Mouse (Mus musculus) urinary bladder, adult 18-20 months (tissue): ENCODE measurements at regions not wholly inside any gene's neighbourhood (a gene's known extent, or its start where the extent isn't known, plus 50 kb on each side); places are given as distances from the start of the nearest gene placed in this dataset.
"Not testable (repeated sequence)": the region's sequence is repeated elsewhere in the genome, so short reads cannot be mapped to it uniquely, and the experiment has no call there.

Experiments
- DNase-seq, 2 experiments: peaks; one replicate each; pipeline ENCODE4 v3.0.0; 2022; ENCODE audit warnings: low spot score in 2 of 2, mixed read lengths in 2 of 2

GRCm38 (mm10) chr14:53331153-53331552 lies 835.6 kb upstream of the Olfr1507 start:
- DNase-seq: not testable (repeated sequence)

DNA sequence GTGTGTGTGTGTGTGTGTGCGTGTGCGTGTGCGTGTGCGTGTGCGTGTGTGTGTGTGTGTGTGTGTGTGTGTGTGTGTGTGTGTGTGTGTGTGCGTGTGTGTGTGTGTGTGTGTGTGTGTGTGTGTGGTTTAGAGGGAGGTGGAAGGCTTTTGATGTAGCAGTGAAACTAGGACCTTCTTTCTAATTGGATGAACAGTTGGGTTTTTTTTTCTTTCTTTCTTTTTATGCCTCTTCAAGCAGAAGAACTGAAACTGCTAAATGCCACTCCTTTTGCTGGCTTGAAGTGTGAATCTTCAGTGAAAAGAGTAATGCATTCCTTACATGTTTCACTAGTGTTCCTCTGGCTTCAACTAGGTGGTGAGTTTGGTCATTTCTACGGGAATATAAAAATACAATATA lies 828.8 kb upstream of the Olfr1507 start:
- not testable (repeated sequence) for DNase-seq

GRCm38 (mm10) chr14:53318512-53319309 lies 823.2 kb upstream of the Olfr1507 start:
- not testable (repeated sequence) for DNase-seq

- DNase-seq: not testable (repeated sequence)
These were observed 816.9 kb upstream of the Olfr1507 start for GRCm38 (mm10) chr14:53312490-53312889.

DNA sequence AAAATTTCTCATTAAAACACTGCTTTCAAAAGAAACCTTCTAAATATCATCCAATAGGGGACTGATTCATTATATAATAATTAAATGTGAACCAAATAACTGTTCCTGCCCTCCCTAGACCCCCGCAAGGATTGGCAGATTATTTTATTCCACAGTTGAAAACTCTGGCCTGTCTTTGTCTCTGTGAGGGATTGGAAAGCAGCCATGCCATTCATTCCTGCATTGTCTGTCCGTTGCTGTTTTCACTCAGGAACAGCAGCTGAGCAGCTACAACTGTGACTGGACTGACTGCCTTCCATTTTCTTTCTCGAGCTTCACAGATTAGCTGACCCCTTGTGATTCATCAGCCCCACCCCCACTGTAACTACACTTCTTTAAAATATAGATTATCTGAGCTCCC lies 807.6 kb upstream of the Olfr1507 start:
- not testable (repeated sequence) for DNase-seq

GRCm38 (mm10) chr14:53302491-53302829 lies 806.9 kb upstream of the Olfr1507 start:
- DNase-seq: not testable (repeated sequence)

GRCm38 (mm10) chr14:53301722-53302490 lies 806.4 kb upstream of the Olfr1507 start:
- DNase-seq: not testable (repeated sequence)

DNA sequence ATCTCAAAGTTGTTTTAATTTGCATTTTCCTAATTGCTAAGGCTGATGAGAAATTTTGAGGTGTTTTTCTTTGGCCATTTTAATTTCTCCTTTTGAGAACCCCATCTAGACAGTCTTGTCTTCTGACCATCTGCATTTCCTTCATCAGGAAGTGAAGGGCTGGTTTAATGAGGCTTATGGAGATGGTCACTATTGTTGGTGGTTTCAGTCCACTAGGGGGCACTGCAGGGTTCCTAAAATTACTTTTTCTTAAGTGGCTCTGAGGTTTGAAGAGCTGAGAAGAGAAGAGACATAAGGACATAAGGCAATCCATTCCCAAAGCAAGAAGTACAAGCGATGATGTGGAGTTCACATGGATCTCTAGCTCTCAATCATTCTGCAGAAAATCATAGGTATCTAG lies 805.6 kb upstream of the Olfr1507 start:
- not testable (repeated sequence) for DNase-seq

- not testable (repeated sequence) for DNase-seq
These were observed 804.2 kb upstream of the Olfr1507 start for GRCm38 (mm10) chr14:53299735-53300134.

DNA sequence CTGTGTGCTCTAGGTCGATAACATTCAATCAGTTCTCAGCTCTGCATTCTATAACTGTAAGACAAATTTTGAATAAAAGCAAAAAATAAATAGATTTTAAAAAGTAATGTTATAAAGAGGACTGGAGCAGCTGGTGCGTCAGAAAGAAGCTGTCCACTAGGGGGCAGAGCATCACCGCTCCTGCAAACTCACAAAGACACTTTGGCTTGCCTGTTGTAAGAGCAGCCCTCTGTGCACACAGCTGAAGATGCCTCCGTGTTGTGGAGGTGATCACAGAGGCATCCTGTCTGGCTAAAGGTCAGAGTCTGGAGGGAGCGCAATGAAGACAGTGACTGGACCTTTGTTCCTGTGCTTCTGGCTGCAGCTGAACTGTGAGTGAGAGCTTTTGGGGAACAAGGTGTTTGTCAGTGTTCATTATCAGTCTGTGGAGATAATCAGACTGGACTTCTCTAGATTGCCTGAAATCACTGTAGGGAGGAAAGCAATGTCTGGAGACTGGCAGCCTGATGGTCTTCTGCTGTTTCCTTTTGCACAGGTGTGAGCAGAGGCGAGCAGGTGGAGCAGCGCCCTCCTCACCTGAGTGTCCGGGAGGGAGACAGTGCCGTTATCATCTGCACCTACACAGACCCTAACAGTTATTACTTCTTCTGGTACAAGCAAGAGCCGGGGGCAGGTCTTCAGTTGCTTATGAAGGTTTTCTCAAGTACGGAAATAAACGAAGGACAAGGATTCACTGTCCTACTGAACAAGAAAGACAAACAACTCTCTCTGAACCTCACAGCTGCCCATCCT lies 788.0 kb upstream of the Olfr1507 start:
- not testable (repeated sequence) for DNase-seq

- DNase-seq: not testable (repeated sequence)
These were observed 777.7 kb upstream of the Olfr1507 start for GRCm38 (mm10) chr14:53273218-53273617.

DNA sequence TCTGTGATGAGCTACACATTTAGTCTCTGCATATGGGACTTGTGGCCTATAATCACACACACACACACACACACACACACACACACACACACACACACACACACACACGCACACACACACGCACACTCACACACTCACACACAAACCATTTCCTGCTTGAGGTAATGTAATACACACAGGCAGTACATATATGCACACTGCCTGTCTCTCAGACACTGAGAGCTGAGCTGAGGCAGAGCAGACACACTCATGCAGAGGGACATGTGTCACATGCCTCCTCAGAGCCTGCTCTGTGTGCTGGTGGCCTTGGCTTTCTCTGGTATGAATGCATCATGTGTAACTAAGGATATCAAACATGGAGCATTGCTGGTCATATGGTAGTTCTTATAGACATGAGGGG lies 772.1 kb upstream of the Olfr1507 start:
- DNase-seq: not testable (repeated sequence)

GRCm38 (mm10) chr14:53255962-53256361 lies 760.4 kb upstream of the Olfr1507 start:
- not testable (repeated sequence) for DNase-seq

- not testable (repeated sequence) for DNase-seq
These were observed 757.9 kb upstream of the Olfr1507 start for GRCm38 (mm10) chr14:53253470-53253869.

DNA sequence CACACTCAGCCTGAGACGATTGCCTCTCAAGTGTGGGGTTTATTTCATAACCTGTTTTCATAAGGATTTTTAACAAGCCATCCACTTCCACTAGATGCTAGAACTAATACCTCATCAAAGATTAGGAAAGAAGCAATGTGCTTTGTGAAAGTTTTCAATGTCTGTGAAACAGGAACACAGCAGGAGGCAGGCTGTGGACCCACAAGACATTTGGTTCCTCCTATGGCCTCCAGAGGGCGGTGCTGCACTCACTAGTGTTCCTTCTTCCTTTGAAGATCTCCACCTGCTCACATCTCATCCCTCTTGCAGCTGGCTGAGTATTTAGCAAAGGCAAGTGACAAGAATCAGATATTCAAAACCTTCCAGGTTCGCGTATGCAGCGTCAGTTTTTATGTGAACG lies 735.6 kb upstream of the Olfr1507 start:
- not testable (repeated sequence) for DNase-seq

DNA sequence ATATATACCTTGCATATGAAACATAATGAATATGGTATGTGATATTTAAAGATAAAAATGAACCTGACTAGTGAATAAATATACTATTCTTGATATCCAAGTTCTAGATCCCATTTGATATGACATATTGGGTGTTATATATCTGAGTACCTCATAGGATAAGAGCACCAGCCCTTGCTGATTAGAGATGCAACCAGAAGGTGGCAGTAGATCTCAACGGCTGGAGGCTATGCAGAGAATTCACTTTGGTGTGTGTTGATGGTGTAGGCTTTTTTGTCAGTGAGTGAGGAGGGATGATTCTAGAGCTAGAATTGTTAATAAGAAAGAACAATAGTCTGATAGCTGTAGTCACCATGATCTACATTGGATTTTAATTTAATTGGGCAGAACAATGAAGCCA lies 729.2 kb upstream of the Olfr1507 start:
- not testable (repeated sequence) for DNase-seq

GRCm38 (mm10) chr14:53210554-53210953 lies 715.0 kb upstream of the Olfr1507 start:
- not testable (repeated sequence) for DNase-seq

DNA sequence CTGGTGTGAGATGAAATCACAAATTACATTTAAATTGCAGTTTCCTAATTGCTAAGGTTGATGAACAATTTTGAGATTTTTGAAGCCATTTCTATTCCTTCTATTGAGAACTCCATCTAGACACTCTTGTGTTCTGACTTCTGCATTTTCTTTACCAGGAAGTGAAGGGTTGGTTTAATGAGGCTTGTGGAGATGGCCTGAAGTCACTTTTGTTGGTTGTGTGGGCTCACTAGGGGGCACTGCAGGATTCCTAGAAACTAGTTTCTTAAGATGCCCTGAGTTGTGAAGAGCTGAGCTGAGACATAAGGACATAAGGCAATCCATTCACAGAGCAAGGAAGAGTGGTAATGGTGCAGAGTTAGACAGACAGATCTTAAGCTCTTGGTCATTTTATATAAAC lies 713.7 kb upstream of the Olfr1507 start:
- not testable (repeated sequence) for DNase-seq

GRCm38 (mm10) chr14:53190931-53191330 lies 695.4 kb upstream of the Olfr1507 start:
- not testable (repeated sequence) for DNase-seq

- DNase-seq: not testable (repeated sequence)
These were observed 678.5 kb upstream of the Olfr1507 start for GRCm38 (mm10) chr14:53174099-53174498.

DNA sequence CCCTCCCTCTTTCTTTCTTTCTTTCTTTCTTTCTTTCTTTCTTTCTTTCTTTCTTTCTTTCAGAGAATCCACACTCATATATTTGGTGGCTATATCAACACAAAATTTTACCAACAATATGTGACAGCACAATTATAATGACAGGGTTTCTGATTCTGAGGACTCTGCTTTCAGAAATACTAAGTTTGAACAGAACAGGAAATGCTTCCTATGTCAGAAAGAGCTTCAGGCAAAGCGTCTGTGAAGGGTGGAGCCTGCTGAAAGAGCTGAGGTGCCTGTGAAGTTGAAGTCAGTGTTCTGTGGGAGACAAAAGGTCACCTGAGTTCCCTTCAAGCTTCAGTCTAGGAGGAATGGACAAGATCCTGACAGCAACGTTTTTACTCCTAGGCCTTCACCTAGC lies 670.8 kb upstream of the Olfr1507 start:
- DNase-seq: not testable (repeated sequence)

- DNase-seq: not testable (repeated sequence)
These were observed 663.5 kb upstream of the Olfr1507 start for GRCm38 (mm10) chr14:53159012-53159411.
